Mouse (Mus musculus): ENCODE data around the gene Prpf8.

GRCm38 (mm10) chr11:75557142-75557541 lies 70.5 kb downstream of the Prpf8 start:
- TF ChIP-seq CTCF (IDR thresholded peaks at IDR 0.05; ENCODE audit: borderline replicate concordance, insufficient read depth, low read depth, low read length) (no peak), POLR2A (IDR thresholded peaks at IDR 0.05; ENCODE audit: borderline replicate concordance, insufficient read depth, low read length) (no peak)
